Mouse (Mus musculus): ENCODE measurements around the gene Gm5269. TPM values are rescaled to one million over a fixed set of nuclear protein-coding genes. Genes with fewer than 3 reads are reported as not detected.

Gene Gm5269
- not detected for total RNA-seq (2021)
- long read RNA-seq, experiment 1 = 0 reads
- long read RNA-seq, experiment 2 = 0 reads

- no peak for DNase-seq
Measured at GRCm38 (mm10) chr1:45890173-45890572, at the start of gene Gm5269. TSS of gene Gm5269 (minus strand) at chr1:45890273.

GRCm38 (mm10) chr1:45931127-45931526 is 41.1 kb upstream of the Gm5269 start:
- DNase-seq = no peak

DNA sequence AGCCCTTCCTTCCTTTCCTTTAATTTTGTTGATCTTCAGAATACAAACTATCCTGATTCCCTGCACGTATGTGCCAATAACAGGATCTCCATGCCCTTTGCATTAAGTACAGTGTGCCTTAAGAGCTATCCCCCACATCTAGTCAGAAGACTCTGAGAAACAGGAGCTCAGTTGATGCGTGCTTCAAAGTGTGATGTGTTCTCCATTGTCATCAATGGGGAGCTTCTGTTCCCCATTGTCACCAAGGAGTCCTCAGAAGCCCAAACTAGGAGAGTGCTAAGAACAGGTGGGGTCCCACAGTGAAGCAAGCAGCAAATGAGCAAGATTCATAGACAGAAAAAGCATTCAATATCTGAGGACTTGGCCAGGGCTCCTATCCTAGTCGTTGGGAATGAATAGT is 36.8 kb upstream of the Gm5269 start:
- DNase-seq = no peak

GRCm38 (mm10) chr1:45926393-45926763 is 36.3 kb upstream of the Gm5269 start, which contains the start of gene Slc40a1:
TSS of gene Slc40a1 (minus strand) at chr1:45926523.
- no peak for DNase-seq

- peak; percentile 85 for DNase-seq
Measured at GRCm38 (mm10) chr1:45925500-45926392, 35.7 kb upstream of the Gm5269 start.

GRCm38 (mm10) chr1:45925131-45925499 is 35.0 kb upstream of the Gm5269 start:
- no peak for DNase-seq

- DNase-seq = no peak
Measured at GRCm38 (mm10) chr1:45924516-45924915, 34.4 kb upstream of the Gm5269 start.

- no peak for DNase-seq
Measured at GRCm38 (mm10) chr1:45923306-45923705, 33.2 kb upstream of the Gm5269 start.

GRCm38 (mm10) chr1:45920703-45921102 is 30.6 kb upstream of the Gm5269 start:
- DNase-seq = no peak

GRCm38 (mm10) chr1:45919752-45920151 is 29.7 kb upstream of the Gm5269 start:
- DNase-seq = no peak

DNA sequence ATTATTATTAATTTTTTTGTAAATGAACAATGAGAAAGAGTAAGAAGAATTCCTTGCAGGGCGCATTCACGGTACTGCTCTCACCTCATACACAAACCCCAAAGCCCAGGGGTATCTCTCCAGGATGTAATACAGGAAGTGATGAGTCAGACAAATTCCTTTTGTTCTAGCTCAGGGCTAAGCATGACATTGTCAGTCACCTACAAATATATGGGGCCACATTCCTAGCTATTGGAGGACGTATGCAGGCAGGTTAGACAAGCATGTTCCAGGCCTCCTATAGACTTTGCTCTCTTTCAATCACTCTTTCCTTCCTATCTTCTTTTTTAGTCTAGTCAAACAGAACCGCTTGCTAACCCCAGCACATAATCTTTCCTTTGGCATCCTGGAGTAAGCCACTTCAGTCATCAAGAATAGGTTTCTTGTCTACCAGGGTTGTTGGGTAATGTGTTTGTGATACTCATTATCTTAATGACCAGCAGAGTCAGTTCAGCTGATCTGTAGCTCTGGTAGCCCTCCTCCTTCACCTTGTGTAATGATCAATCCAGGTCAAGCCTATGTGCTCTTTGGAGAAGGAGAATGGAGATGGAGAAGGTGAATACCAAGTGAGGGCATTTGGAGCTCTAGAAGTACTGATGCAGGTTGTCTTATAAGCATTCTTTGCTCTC is 27.2 kb upstream of the Gm5269 start:
- DNase-seq = no peak

- no peak for DNase-seq
Measured at GRCm38 (mm10) chr1:45916174-45916573, 26.1 kb upstream of the Gm5269 start.

GRCm38 (mm10) chr1:45914236-45914635 is 24.2 kb upstream of the Gm5269 start:
- no peak for DNase-seq

- peak; percentile 20 for DNase-seq
Measured at GRCm38 (mm10) chr1:45905107-45905821, 15.2 kb upstream of the Gm5269 start.

DNA sequence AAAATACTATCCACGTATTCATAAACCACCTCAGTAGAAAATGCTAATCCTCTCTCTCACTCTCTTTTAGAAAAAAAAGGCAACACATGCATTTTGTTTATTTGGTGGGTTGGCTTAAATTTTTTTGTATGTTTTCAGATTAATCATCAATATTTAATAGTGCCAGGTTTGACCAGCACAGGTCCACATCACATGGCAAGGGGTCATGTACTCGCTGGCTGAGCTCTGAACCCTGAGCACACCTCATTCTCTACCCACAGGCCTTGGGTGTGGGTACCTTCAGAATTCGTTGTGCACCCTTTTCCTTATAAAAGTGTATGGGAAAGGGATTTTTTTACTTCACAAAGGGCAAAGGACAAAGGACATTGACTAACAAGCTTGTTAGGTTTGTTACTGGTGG is 14.1 kb upstream of the Gm5269 start:
- no peak for DNase-seq

- DNase-seq = no peak
Measured at GRCm38 (mm10) chr1:45898044-45898443, 8.0 kb upstream of the Gm5269 start.

GRCm38 (mm10) chr1:45894168-45894912 is 4.3 kb upstream of the Gm5269 start:
- DNase-seq = peak; percentile 14

- DNase-seq = no peak
Measured at GRCm38 (mm10) chr1:45891986-45892385, 1.9 kb upstream of the Gm5269 start.

DNA sequence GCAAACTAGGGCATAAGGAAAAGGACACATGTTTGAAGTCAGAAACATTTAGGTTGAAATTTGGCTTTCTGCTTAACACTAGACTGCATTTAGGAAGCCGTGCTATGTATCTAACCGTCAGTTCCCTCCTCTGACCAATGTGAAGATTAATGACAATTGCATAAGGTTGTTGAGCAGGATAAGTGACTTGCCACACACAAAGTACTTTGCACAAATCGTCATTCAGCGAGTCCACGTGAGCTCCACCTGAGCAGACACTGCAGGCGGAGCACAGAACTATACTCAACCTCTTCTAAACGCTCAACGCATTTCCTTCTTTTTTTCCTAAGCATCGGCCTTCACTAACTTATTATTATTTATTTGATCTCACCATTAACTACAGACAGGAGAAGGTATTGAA is 3.3 kb downstream of the Gm5269 start:
- no peak for DNase-seq

GRCm38 (mm10) chr1:45883378-45883777 is 6.7 kb downstream of the Gm5269 start:
- no peak for DNase-seq

DNA sequence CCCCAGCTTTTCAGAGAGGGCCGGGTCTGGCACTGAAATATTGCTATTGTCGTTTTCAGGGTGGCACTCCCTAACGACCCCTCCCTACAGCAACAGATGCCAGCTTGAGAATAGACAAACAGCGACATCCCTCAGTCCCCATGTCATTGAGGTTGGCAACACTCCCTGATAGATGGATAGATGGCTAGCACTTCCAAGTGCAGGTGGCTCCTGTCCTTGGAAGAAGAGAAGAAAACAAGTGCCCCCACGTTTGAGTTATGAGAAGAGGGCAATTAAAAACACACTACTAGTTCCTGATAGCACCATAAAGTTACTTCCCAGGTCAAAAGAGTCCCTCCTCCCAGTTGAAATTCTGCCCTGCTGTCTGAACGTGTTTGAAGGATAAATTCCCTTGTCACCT is 8.0 kb downstream of the Gm5269 start:
- no peak for DNase-seq

DNA sequence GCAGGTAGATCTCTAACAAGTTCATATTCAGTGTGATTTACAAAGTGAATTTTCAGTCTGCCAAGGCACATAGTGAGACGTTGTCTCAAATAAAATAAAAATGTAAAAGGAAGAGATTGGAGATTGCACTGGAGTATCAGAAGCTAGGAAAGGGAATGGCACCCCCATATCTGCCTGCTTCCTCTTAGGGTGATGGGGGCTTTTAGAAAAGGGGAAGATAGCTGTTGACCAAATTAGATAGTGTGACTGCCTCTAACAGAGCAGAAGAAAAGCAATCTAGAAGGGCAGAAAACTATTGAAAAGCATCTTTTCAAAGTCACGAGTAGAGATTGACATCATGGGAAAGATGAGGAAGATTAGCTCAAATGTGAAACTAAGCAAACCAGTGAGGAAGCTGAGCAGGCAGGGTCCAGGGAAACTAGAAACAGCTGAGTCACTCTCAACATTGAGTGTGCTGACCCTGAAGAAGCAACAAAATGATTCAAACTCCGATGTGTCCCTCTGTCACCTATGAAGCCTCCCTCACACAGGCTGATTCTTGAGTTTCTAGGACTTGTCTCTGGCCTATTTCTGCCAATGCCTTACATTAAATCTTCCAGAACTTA is 8.7 kb downstream of the Gm5269 start:
- no peak for DNase-seq

All from gastrocnemius, postnatal 10 days (tissue).